Mouse (Mus musculus) brown adipose tissue, adult 24 weeks (tissue): ENCODE results near the gene Vamp4. TPM values are rescaled to one million over a fixed set of nuclear protein-coding genes. Genes with fewer than 3 reads are reported as not detected.

Experiments
- H3K27ac ChIP-seq: fragments of 200-500 bp; replicated peaks from 2 replicates; pipeline ENCODE4 v1.5.1; 2012; ENCODE audit warnings: low read depth, mild to moderate bottlenecking, low read length
- H3K4me1 ChIP-seq: fragments of 200-500 bp; 2 replicates; pipeline ENCODE4 v1.6.1; 2012; ENCODE audit warnings: low read length, mixed read lengths; ENCODE audit not compliant: control insufficient read depth, insufficient read depth, insufficient read length
- H3K4me3 ChIP-seq: fragments of 200-500 bp; 2 replicates; pipeline ENCODE4 v1.5.1; 2012; ENCODE audit warnings: low read depth, mild to moderate bottlenecking, low read length, moderate library complexity; ENCODE audit not compliant: insufficient read depth
- polyA plus RNA-seq: library from polyadenylated mRNA; stranded (reverse); fragments of >200 nt; gene quantifications from 2 replicates; pipeline ENCODE4 v1.2.4, GENCODE M21; 2012; ENCODE audit not compliant: missing spikeins, insufficient read depth, insufficient read length

Gene Vamp4
- polyA plus RNA-seq, 1 experiment, result 27.5 TPM

GRCm38 (mm10) chr1:162564992-162565391 is 5.3 kb upstream of the Vamp4 start:
- Histone ChIP-seq H3K27ac (no peak overlapping the region), H3K4me1 (no peaks in the 10 kb centered on the region), H3K4me3 (no peak overlapping the region)

DNA sequence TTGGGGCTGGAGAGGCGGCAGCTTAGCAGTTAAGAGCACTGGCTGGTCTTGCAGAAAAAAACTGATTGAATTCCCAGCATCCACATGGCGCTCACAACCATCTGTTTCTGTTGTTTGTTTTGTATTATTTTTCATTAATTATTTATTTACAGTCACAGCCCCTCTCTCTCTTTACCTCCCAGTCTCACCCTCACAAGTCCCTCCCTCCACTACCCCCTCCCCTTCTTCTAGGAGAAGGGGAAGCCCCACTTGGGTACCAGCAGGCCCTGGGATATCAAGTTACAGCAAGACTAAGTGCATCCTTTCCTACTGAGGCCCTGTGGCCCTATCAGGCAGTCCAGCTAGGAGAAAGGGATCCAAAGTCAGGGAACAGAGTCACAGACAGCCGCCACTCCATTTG is 3.0 kb upstream of the Vamp4 start:
- Histone ChIP-seq H3K4me3 (no peak overlapping the region), H3K4me1 (no peaks in the 10 kb centered on the region), H3K27ac (no peak overlapping the region)

- H3K4me3 ChIP-seq, result peak overlapping the region; percentile 86
- H3K4me1 ChIP-seq, result no peaks in the 10 kb centered on the region
- H3K27ac ChIP-seq, result peak overlapping the region; percentile 47
Measured at GRCm38 (mm10) chr1:162570931-162571601, 751 bp downstream of the Vamp4 start.

DNA sequence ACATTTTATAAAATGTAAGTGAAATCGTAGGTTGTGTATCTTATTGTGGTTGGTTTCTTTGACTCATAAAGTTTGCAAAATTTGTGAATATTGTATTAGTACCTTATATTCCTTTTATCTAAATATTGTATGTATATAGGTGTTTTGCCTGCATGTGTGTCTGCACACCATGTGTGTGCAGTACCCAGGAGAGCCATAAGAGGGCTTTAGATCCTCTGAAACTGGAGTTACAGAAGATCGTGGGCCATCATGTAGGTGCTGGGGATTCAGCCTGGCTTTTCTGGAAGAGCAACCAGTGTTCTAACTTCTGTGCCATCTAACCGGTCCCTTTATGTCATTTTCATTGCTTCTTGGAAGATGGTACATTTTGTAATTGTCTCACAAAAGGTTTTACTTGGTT is 4.8 kb downstream of the Vamp4 start:
- Histone ChIP-seq H3K4me1 (no peaks in the 10 kb centered on the region), H3K4me3 (no peak overlapping the region), H3K27ac (no peak overlapping the region)

DNA sequence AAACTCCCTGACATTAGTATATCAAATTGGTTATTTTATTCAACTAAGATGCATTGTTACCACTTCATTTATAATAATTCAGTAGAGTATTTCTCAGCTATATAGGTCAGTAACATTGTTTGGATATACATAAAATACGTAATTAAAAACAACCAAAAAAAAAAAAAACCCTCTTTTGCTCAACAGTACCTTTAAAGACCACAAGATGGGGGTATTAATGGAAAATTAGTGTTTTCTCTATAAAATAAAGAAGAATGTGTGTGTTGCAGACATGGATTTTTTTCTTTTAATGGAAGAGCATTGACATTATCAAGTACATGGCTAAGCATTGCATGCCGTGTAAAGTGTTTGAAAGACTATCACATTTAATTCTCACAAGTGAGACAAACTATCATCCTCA is 12.6 kb downstream of the Vamp4 start:
- no peak overlapping the region for H3K4me3 ChIP-seq
- H3K27ac ChIP-seq, result no peak overlapping the region
- no peaks in the 10 kb centered on the region for H3K4me1 ChIP-seq

- Histone ChIP-seq H3K27ac (no peak overlapping the region), H3K4me1 (no peaks in the 10 kb centered on the region)
Measured at GRCm38 (mm10) chr1:162586282-162586681, 16.0 kb downstream of the Vamp4 start.

DNA sequence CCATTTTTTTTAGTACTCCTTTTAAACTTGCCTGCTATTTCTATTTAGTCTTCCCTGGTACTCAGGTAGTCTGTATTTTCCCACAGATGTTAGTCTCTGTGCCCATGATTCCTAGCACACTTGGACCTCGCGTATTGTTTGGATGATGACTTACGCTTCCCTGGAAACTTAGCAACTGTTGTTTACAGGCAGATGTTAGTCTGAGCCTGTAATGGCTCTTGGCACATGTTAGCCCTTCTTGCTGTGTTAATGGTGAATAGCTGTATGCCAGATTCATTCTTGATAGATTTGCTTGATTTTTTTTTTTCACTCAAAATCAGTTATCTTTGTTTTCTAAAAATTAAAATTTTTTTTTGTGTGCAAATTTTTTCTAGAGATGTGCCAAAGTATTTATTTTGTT is 18.3 kb downstream of the Vamp4 start:
- no peak overlapping the region for H3K27ac ChIP-seq
- H3K4me3 ChIP-seq, result no peak overlapping the region
- H3K4me1 ChIP-seq, result no peaks in the 10 kb centered on the region

More at GRCm38 (mm10) chr1:162586282-162586681, 16.0 kb downstream of the Vamp4 start:
- no peak overlapping the region for H3K4me3 ChIP-seq

- Histone ChIP-seq H3K27ac (no peak overlapping the region), H3K4me3 (no peak overlapping the region), H3K4me1 (no peaks in the 10 kb centered on the region)
Measured at GRCm38 (mm10) chr1:162589443-162589842, 19.1 kb downstream of the Vamp4 start.

DNA sequence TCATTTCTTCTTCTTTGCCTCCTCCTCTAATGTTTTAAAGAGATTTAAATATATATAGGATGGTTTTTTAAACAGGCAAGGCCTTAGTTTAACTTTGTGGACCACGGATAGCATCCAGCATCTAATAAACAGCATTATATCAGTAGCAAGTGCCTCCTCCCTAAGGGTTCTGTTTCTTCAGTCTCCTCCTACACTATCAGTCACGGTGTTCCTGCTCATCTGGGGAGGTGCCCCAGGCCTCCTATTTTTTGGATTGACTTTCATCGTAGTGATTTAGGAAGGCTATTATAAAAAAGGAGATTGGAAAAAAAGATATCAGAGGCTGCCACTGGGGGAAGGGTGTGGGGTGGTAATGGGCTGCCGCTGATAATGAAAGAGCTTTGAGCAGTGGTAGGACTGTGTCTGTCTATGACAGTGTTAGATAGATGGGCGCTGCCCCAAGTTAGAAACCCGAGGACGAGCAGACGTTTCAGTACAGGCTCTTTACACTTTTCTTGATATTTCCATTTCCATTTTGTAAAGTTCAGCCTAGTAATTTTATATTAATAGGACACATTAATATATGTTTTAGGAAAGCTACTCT is 20.2 kb downstream of the Vamp4 start:
- no peak overlapping the region for H3K27ac ChIP-seq
- H3K4me3 ChIP-seq, result no peak overlapping the region
- no peaks in the 10 kb centered on the region for H3K4me1 ChIP-seq

GRCm38 (mm10) chr1:162597379-162598102 is 27.2 kb downstream of the Vamp4 start:
- Histone ChIP-seq H3K4me3 (no peak overlapping the region), H3K27ac (no peak overlapping the region), H3K4me1 (no peaks in the 10 kb centered on the region)

DNA sequence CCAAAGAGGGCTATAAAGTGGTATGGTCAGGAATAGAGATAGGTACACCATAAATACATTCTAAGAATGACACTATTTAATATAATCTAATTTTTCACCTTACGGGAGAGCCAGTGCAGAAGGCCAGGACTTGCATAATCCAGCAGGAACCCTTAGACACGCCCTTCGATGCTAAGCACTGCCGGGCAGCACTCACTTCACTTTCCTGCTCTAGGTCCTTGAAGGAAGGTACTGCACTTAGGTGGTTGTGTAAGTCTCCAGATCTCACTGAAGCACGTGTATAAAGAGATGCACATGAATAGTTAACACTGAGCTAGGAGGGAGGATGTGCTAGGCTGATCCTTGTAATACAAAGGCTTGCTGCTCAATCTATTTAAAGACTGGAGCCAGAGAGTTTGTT is 29.3 kb downstream of the Vamp4 start:
- no peaks in the 10 kb centered on the region for H3K4me1 ChIP-seq
- no peak overlapping the region for H3K4me3 ChIP-seq
- no peak overlapping the region for H3K27ac ChIP-seq

- Histone ChIP-seq H3K27ac (no peak overlapping the region), H3K4me3 (no peak overlapping the region), H3K4me1 (no peaks in the 10 kb centered on the region)
Measured at GRCm38 (mm10) chr1:162601288-162601687, 31.0 kb downstream of the Vamp4 start.

- H3K4me1 ChIP-seq, result no peaks in the 10 kb centered on the region
- H3K27ac ChIP-seq, result no peak overlapping the region
Measured at GRCm38 (mm10) chr1:162608127-162608526, 37.8 kb downstream of the Vamp4 start.

GRCm38 (mm10) chr1:162609633-162610250 is 39.4 kb downstream of the Vamp4 start:
- H3K4me3 ChIP-seq, result no peak overlapping the region
- H3K27ac ChIP-seq, result no peak overlapping the region
- no peaks in the 10 kb centered on the region for H3K4me1 ChIP-seq

More at GRCm38 (mm10) chr1:162608127-162608526, 37.8 kb downstream of the Vamp4 start:
- no peak overlapping the region for H3K4me3 ChIP-seq

DNA sequence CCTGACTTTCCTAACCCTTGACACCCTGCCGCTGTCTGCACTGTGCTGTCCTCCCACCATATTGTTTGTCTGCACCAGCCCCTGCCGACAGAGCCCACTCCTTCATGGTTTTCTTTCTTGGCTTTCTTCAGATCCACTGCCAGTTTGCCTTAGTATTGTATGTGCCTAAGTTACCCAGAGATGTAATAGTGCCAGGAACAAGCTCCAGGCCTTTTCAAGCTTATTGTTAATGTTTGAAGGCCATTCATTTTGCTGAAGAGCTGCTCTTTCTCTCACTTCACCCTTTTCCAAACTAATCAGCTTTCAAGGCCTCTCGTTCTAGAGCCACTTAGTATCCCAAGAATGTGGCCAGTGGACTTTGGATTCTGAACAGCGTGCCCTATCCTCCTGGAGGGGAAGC is 40.9 kb downstream of the Vamp4 start:
- Histone ChIP-seq H3K4me1 (no peaks in the 10 kb centered on the region), H3K27ac (no peak overlapping the region), H3K4me3 (no peak overlapping the region)
